Mouse (Mus musculus): Measurements from ENCODE around the gene Mon1a.

Mon1a gene

GRCm38 (mm10) chr9:107949184-107949921 is 61.4 kb downstream of the Mon1a start:
- in situ Hi-C loops (cut with MseI, MboI) = no loop called here

GRCm38 (mm10) chr9:107949922-107950235 is 61.9 kb downstream of the Mon1a start, which contains the start of gene Traip:
Gene Traip (plus strand): TSS chr9:107950136.
- in situ Hi-C loops (cut with MseI, MboI) = no loop called here

GRCm38 (mm10) chr9:107950460-107951355 is 62.8 kb downstream of the Mon1a start:
- in situ Hi-C loops (cut with MseI, MboI) = no loop called here

Data from mouse trophoblast stem cell (cell line).